Mouse (Mus musculus) left cerebral cortex, postnatal 25 days (tissue): Measurements from ENCODE around the gene Dnhd1. TPM values are rescaled to one million over a fixed set of nuclear protein-coding genes. Genes with fewer than 3 reads are reported as not detected.
"Not testable (repeated sequence)": the region's sequence is repeated elsewhere in the genome, so short reads cannot be mapped to it uniquely, and the experiment has no call there.

Source experiments
- DNase-seq, 2 experiments: peaks; one replicate each; pipeline ENCODE4 v3.0.0; 2022; ENCODE audit warnings: low spot score in 2 of 2, mixed read lengths in 1 of 2
- intact Hi-C: fragments of 180-260 bp; cut with DNase I; formaldehyde crosslinking; loops from one replicate; pipeline ENCODE4 v1.15.1; 2025
- total RNA-seq, 2 experiments: library from RNA; stranded (reverse); gene quantifications; 2 replicates each; pipeline ENCODE4 v1.2.3; 2021

Gene Dnhd1
- total RNA-seq, 2 experiments from 2014 or later = 4.6 to 5.6 TPM

- intact Hi-C loops = loop anchor here (10.0 kb wide), 1 partner anchor 92 kb away; the partner anchor contains the start of genes Arfip2, Gm45799 and Timm10b
- peak; percentile 93 to 95 for DNase-seq
Measured at GRCm38 (mm10) chr7:105736264-105736901, 85.8 kb downstream of the Dnhd1 start, which contains the start of gene Ilk. Gene Ilk (plus strand): TSS chr7:105736592.

GRCm38 (mm10) chr7:105736911-105737521 is 86.4 kb downstream of the Dnhd1 start, which contains the start of gene Rrp8:
Gene Rrp8 (minus strand): TSS chr7:105737385.
- intact Hi-C loops = loop anchor here (10.0 kb wide), 1 partner anchor 92 kb away; the partner anchor contains the start of genes Arfip2, Gm45799 and Timm10b
- peak; percentile 27 to 51 for DNase-seq

GRCm38 (mm10) chr7:105737648-105738047 is 87.0 kb downstream of the Dnhd1 start:
- no peak for DNase-seq
- intact Hi-C loops = loop anchor here (10.0 kb wide), 1 partner anchor 93 kb away; the partner anchor contains the start of genes Arfip2, Gm45799 and Timm10b

- intact Hi-C loops = loop anchor here (10.0 kb wide), 1 partner anchor 93 kb away; the partner anchor contains the start of genes Arfip2, Gm45799 and Timm10b
- no peak for DNase-seq
Measured at GRCm38 (mm10) chr7:105738286-105738685, 87.7 kb downstream of the Dnhd1 start.

- no peak for DNase-seq
- intact Hi-C loops = loop anchor here (10.0 kb wide), 1 partner anchor 94 kb away; the partner anchor contains the start of genes Arfip2, Gm45799 and Timm10b
Measured at GRCm38 (mm10) chr7:105738948-105739347, 88.3 kb downstream of the Dnhd1 start.

- intact Hi-C loops = no loop called here
- no peak for DNase-seq
Measured at GRCm38 (mm10) chr7:105740089-105740795, 89.6 kb downstream of the Dnhd1 start.

- intact Hi-C loops = no loop called here
- DNase-seq = no peak
Measured at GRCm38 (mm10) chr7:105740851-105741250, 90.2 kb downstream of the Dnhd1 start.

GRCm38 (mm10) chr7:105741978-105742377 is 91.4 kb downstream of the Dnhd1 start:
- no peak for DNase-seq
- intact Hi-C loops = no loop called here

GRCm38 (mm10) chr7:105742539-105743215 is 92.0 kb downstream of the Dnhd1 start:
- intact Hi-C loops, DNase-seq: not testable (repeated sequence)

GRCm38 (mm10) chr7:105743246-105743925 is 92.8 kb downstream of the Dnhd1 start:
- intact Hi-C loops, DNase-seq: not testable (repeated sequence)

- peak; percentile 87 to 93 for DNase-seq
- intact Hi-C loops = loop anchor here (2.0 kb wide), 2 partner anchors 67 to 187 kb away; partner anchors contain the start of gene Mrpl17
Measured at GRCm38 (mm10) chr7:105743926-105744590, 93.4 kb downstream of the Dnhd1 start, which contains the start of gene Taf10. Gene Taf10 (minus strand): TSS chr7:105744361.

GRCm38 (mm10) chr7:105747776-105748175 is 97.1 kb downstream of the Dnhd1 start:
- intact Hi-C loops = loop anchor here (2.0 kb wide), 1 partner anchor 21 kb away; no protein-coding TSS in a partner anchor
- no peak for DNase-seq

GRCm38 (mm10) chr7:105751491-105752433 is 101.1 kb downstream of the Dnhd1 start, which contains the start of gene Tpp1:
Gene Tpp1 (minus strand): TSS chr7:105752235.
- intact Hi-C loops = loop anchor here (2.0 kb wide), 1 partner anchor 59 kb away; the partner anchor contains the start of gene Mrpl17
- DNase-seq = peak; percentile 95 to 98

GRCm38 (mm10) chr7:105752716-105753115 is 102.1 kb downstream of the Dnhd1 start:
- DNase-seq = no peak
- intact Hi-C loops = loop anchor here (2.0 kb wide), 1 partner anchor 58 kb away; the partner anchor contains the start of gene Mrpl17

GRCm38 (mm10) chr7:105753281-105753680 is 102.7 kb downstream of the Dnhd1 start:
- no peak for DNase-seq
- intact Hi-C loops = loop anchor here (2.0 kb wide), 1 partner anchor 58 kb away; the partner anchor contains the start of gene Mrpl17

- intact Hi-C loops = no loop called here
Measured at GRCm38 (mm10) chr7:105761813-105762484, 111.3 kb downstream of the Dnhd1 start.

More at GRCm38 (mm10) chr7:105761813-105762484, 111.3 kb downstream of the Dnhd1 start:
- DNase-seq = no peak
